Mouse (Mus musculus) adrenal gland, adult 8-10 months (tissue): ENCODE measurements at regions not wholly inside any gene's neighbourhood (a gene's known extent, or its start where the extent isn't known, plus 50 kb on each side); places are given as distances from the start of the nearest gene placed in this dataset.
A peak's percentile ranks its signal among the peaks of the same experiment; 100 is the strongest.

Source experiments
- DNase-seq: peaks from one replicate; pipeline ENCODE4 v3.0.0; 2022

DNA sequence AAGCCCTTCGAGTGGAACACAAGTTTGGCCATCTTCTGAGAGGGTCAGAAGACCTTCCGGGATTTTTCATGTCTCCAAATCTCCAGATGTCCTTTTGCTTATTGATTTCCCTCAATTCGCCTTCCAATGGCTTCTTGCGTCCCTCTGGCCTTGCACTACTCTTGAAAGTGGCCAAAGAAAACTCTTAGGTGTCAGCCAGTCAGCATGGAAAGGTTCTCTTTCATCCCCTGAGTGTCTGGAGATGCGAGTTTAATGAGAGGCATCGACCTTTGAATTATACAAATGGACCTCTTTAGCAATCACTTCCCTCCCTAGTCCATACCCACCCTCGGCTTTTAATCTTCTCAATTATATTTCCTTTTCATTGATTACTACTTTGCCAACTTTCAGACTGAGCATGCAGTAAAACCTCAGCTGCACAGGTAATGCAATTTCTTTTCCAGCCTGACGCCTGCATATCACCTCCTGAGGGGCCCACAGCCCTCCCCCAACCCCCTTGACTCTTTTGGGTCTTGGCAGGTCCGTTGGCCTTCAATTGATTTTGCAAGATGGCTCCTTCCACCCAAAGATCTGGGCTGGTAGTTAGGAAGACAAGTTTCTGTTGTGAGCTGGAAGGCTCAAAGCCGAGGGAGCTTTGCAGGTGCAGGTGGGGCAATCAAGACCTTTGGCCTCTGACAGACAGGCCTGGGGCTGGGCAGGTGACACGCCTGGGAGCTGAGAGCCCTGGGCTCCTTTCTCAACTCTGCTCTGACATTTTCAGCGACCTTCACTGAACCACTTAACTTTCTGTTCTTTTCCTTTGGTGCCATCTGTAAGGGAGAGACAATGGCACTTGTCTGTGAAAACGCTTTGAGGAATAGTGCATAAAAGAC is 461.8 kb downstream of the Ccdc171 start:
- no peak for DNase-seq

DNA sequence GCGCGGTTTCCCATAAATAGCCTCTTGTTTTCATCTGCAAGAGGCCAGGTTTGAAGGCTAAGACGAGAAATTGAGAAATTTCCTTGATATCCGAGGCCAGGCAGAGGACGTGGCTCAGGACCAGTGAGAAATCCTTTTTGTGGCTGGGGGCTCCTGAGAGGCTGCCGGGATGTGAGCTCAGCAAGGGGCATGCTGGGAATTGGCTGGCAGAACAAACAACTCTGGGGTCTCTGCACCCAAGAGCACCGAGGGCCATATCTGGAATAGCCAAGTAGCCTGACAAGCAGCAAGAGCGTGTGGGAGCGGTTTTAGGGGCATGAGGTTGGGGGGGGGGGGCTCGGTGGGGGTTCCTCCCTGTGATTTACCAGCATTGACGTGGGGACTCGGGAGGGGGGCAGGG is 462.5 kb downstream of the Ccdc171 start:
- no peak for DNase-seq

DNA sequence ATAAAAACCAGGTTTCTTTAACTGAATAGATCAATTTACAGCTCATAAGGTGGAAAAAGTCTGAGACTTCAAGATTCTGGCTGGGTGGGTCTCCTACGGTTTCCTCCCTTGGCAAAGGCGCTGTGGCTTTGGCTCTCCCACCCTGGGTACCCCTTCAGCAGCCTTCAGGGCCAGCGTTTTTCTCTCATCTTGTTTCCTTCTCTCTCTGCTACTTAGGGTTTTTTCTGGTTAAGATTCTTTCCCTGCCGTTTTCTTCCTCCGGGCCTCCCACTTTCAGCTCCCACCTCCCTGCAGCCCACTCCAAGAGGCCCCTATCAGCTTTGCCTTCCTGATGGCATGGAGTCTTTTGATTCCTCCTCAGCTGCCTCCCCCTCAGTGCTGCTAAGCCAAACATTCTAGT is 463.0 kb downstream of the Ccdc171 start:
- no peak for DNase-seq

DNA sequence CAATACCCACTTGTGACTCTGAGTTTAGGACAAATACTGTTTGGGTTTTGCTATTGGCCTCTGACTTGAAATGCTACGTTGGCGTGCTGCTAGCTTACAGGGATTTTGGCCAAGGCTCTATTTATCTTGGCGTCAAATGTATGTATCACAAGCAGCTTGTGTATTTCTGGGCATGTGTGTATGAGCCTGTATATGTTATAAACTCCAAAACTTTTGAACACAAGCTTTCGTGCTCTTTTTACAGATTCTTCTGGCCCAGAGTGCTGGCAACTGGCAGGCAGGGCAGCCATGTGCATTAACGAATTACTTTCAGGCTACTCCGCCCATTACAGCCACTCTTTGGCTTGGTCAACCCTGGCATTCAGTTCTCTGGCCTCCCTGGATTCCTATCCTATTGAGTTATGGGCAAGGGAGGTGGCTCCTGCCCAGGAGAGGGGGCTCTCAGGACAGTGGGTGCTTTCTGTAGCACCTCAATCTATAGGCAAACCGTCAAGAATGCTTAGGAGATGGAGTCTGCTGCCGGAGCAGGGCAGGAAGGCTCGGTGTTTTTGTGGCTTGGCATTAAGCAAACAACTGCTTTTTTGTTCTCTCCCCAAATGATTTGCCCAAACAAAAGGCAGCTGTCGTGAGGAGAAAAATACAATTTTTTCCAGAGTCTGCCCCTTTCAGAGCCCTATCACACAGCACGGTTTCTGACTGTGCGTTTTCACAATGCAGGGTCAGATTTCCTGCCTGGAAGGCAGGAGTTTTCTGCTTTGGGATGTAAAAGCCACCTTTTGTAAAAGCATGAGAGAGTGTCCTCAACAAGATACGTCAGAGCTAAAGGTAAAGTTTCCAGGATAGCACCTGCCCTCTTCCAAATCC is 465.0 kb downstream of the Ccdc171 start:
- no peak for DNase-seq

DNA sequence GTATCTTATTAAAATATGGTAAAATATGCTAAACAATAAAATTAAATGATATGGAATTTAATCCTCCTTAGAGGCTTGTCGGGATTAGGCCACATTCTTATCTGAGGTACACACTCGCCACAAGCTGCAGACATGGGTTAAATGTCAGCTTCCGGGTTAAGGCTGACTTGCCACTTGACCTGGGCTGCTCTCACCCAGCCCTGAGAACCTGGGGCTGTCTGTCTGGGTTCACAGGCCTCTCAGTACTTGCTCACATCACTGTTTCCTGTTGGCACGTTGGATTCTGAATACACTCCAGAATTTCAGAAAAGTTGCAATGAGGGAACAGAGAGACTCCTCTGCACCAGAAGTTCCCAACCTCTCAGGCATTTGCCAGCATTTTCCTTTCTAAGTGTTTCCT is 465.9 kb downstream of the Ccdc171 start:
- no peak for DNase-seq

DNA sequence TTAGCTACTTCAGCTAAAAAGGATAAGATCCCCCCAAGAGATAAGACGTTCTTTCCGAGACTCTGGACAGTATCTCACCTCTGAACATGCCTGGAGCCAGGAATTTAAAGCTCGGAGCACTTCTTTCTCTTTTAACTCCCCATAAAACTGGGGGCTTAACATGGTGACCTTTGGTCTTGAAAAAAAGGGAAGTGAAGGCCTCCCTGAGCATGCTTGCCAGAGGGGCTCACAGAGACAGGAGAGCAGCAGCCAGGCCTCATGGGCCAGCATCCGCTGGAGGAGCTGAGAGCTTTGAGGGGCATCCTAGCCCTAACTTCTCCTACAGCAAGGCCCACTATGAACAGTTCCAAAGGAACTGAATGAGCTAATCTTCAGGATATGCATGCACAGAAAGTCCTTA is 471.7 kb downstream of the Ccdc171 start:
- DNase-seq: no peak

DNA sequence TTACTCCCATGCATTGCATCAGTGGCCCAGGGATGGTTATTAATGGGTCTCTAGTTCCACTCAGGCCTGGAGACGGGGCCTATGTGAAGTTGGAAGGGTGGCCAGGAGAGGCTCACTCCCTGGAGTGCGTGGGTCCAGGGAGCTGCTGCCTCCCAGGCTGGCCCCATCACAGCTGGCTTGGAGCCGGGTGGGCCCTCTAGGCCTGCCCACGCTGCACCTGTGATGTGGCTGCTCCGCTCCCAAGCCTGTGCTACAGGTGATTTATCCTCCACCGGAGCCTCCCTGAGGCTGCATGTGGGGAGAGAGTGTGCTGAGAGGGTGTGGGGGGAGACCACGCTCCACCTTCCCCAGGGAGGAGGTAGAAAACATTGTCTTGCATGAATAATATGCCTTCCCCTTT is 476.3 kb downstream of the Ccdc171 start:
- no peak for DNase-seq

DNA sequence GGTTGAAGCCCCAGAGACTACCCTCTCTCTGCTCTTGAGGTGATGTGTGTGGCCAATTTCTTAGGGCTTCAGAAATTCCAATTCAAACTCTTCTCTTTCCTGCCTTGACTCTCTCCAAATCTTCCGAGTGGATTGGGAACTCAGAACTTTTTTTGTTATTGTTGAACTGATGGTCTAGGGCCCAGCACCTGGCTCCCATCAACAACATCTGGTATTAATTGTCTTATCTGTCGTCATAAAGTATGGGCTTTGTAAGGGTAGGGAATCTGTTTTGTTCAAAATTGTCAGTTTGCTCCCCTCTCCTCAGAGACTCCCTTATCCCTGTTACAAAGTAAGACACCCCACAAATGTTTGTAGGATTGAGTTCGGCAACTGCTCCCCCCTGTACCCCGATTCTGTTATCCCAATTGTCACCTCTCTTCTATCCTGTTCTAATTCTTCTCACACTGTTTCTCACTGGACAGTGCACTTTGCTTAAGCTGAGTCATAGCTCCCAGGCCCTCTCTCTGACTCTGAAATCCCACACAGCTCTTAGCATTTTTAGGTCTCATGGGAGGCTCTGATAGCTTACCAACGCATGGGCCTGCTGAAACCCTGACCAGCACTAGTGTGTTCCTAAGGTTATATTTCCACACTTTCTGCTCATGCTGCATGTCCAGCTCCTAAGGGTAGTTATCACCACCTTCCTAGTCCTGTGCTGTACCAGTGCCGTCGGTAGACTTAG is 478.9 kb downstream of the Ccdc171 start:
- DNase-seq: no peak

DNA sequence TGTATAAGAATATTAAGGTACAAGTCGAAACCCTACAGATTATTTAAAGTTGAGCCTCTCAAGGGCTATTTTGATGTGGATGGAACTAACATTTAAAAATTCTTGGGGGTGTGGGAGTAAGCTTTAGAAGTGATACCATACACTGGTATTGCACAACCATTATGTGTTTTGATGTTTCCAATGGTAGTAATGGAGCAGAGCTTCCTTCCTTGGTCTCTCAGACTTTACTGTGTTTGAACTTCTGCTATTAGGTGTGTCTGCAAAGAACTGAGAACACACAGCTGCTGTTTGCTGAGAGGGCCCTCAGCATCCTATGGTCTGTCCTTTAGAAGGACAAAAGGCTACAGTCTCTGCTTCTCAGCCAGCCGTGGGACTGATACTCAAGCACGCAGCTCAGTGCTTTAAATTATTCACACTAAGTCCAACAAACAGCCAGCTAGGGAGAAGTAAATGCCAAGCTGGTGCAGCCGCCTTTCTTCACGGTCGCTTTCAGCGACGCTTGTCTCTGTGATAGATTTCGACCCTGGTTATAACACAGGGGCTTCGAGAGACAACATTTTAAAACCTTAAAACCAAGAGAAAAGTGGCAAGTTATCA is 479.5 kb downstream of the Ccdc171 start:
- no peak for DNase-seq

DNA sequence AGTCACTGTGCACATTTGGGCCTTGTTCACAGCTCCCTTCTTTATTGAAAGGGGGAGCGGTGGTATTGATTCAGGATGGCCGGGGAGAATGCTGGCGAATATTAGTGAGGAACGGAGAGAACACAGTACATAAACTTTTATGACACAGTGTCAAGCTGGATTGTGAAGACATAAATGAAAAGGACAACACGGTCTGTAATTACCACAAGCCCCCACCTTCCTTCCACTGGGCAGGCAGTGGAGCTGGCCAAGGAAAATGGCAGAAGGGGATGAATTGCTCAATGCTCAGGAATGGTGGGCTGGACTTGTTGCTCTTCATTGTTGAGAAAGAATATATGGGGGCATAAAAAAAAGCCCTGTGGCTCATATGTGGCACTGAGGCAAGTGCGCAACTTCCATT is 486.6 kb downstream of the Ccdc171 start:
- DNase-seq: no peak

DNA sequence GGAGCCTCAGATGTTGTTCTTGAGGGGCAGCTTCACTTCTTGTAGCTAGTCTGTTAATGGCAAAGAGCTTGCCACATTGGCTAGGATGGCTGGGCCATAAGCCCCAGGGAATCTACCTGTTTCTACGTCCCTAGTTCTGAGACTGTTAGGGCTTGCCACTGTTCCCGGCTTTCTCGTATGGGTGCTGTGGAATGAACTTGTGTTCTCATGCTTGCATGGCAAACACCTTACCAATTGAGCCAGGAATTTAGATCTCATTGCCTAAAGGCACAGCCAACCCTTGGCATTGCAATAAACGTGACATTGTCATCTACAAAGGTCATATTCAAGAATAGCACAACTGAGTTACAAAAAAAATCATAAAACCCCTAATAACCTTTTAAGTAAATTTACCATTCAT is 489.8 kb downstream of the Ccdc171 start:
- DNase-seq: no peak

DNA sequence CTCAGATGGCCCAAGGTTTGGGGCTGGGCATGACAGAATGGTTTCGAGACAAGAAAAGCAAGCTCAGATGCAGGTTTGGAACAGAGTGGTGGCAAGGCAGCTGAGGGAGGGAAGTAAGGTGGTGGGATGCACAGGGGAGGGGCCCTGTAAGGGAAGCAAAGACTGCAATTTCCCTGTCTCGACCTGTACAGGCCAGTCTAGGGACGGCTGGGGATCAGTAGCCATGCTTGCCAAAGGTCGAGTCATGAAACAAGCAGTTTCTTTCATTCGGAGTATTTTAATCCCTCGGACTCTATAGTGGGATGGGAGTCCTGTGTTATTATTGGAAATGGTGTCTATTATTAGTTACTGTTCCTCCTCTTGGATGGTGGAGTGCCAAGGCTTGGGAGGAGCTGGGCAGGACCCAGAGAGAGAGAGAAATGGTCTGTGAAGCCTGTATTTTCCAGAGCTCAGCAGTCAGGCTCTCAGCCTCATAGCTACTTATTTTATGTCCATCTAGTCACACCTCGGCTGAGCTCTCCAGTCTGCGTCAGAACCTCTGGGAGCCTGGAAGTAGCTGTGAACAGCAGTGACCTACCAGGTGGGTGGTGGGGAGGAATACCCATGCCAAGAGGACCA is 490.3 kb downstream of the Ccdc171 start:
- no peak for DNase-seq

DNA sequence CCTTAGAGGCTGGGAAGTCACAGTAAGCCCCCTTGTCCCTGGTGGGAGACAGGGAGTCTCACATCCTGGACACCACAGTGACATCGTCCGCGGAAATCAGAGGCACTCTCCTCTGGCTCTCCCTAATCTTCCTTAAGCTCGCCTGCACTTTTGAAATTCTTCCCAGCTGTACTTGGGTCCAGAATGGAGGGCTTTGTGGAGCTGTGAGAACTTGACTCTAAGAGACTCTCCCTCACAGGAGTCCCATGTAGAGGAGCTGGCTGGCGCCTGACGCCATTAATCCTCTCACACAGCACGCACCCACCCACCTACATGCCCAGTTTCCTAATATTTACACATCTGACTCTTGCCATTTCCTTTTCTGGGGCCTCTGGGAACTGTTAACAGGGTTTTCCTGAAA is 492.8 kb downstream of the Ccdc171 start:
- no peak for DNase-seq

DNA sequence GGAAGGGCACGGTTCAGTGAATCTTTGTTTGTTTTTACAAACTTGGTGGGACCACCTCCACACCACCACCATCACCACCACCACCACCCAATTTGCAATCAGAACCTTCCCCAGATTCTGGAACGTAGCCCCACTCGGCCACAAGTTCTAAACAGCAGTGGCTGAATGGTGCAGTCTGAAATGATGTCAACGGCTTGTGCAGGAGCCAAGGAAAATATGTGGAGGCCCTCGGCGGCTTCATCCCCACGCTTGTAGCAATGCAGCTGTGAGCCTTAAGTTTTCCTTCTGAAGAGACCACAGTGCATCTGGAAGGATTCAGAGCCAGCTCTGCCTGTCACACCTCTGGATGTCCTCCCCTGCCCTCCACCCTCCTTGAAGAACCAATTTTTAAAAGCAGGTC is 493.4 kb downstream of the Ccdc171 start:
- DNase-seq: no peak

DNA sequence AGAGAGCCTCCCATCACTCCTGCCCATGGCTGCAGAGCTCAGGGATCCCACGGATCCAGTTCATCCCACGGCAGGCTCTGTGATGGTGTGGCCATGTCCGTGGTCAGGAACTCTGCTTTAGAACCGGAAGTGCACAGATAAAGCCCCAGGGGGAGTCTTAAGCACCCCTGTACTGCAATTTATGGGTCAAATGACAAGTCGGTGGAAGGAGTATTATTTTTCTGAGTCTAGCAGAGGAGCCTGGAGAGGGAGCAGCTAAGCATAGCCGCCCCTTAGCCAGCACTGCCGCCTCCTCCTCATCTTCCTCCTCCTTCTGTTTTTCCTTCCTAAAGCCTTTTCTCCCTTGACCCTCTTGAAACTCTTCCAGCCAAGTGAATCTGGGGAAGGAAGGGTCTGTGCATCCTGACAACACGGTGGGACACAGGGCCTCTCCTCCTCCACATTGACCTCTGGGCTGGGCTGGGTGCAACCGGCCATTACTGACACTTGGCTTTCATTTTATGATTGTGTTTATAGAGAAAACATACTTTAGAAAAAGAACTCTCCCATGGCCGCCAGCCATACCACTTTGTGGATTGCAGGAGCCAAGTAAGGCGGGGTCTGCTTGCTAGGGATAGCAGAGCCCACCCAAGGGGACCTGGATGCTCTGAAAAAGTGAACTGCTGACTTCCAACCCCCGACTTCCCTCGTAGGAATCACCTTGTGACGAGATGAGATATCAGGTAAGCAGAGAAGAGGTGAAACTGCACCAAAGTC is 494.3 kb downstream of the Ccdc171 start:
- DNase-seq: no peak

DNA sequence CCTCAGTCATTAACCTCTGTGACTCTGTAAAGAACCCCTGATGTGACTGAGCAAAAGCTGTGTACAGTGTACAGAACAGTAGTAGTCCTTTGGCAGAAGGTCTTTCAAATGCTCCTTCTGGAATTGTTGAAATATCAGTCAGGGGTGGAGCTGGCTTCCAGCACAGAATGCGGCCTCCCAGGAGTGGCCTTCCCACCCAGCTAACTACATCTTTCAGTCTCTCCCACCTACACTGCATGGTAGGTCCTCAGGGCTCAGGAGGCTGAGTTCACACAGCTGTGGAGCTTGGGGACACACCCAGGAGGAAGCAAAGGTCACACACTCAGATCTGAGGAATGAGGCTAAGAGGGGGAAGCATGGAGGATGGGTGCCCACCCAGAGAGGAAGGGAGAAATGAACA is 495.3 kb downstream of the Ccdc171 start:
- no peak for DNase-seq

DNA sequence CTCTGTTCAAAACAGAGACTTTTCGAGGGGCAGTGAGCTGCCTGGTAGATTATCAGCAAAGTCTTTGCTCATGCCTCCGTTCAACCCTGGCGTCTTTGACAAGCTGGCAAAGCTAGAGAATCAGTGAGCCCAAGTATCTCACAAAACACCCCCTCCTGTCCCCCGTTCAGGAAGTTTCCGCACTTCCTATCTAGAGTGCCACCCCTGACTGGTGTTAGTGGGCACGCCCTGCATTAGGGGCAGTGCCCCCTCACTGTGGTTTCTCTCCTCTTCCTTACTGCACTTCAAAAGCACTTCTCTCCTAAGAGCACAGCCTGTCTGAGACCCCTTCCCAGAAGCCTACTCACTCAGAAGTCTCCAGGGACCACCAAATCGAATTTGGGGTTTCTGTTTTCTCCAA is 497.0 kb downstream of the Ccdc171 start:
- DNase-seq: no peak

DNA sequence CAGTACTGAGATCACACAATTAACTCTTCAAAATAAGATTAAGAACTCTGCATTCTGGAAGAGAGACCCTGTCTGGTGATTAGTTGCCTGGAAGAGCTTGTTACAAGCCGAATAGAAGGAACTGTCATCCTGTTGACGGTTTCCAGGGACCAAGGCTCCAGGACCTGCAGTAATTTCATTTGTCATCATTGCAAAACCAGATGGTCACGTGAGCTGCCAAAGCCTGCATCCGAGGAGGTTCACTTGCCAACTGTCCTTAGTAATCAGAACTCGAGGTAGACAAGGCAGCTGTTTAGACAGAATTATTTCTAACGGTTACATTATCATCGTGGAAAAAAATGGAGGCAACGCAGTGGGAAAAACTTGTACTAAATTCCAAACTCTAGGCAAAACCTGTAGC is 500.8 kb downstream of the Ccdc171 start:
- DNase-seq: peak; percentile 48

DNA sequence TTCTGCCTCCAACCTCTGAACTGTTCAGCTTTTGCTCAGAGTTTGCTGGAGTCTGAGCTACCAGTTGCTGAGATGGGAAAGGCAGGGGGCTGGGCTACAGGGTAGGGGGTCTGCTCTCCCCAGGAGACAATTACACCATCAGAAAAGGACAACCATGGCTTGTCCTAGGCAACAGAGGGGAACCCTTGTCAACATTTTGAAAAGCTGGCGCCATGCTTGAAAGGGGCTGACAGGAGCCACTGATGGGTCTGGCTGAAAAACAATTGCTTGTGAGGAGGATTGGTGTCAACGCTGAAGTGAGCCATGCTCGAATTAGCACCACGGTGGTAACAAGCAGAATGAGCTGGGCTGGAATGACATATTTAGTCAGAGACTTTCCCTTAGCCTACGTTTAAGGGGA is 502.8 kb downstream of the Ccdc171 start:
- DNase-seq: no peak

DNA sequence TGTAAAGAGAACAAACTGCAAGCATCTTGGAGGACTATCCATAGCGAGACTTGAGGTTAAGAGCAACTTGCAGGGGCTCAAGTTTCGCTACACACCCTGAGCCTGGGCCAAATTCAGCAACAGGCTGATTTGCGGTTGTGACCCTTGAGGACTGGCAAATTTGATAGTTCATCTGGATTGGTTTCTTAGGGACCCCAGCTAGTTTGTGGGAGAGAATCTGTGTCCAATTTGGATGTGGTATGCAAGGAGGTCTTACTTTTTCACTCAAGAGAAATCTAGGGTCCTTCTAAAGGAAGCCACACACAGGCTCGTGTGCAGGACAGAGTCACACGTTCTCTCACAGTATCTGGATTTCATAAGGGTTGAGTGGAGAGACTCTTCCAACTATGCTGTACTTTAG is 505.6 kb downstream of the Ccdc171 start:
- no peak for DNase-seq

DNA sequence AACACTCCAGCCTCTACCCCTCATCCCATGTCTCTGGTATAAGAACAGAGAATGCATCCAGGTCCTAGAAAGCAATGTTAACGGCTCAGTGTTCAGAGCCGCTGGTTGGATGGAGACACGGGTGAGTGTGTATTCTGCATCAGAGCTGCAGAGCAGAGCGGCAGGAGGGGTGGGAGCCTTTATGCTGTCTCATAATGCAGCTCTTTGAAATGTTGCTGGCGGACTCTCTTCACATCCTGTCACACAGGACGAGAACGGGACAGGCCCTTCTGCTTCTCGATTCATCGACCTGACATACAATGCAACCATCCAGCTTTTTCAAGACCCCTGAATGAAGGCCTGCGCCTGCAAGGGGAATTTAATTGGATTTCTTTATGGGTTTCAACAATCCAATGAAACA is 507.2 kb downstream of the Ccdc171 start:
- DNase-seq: no peak

DNA sequence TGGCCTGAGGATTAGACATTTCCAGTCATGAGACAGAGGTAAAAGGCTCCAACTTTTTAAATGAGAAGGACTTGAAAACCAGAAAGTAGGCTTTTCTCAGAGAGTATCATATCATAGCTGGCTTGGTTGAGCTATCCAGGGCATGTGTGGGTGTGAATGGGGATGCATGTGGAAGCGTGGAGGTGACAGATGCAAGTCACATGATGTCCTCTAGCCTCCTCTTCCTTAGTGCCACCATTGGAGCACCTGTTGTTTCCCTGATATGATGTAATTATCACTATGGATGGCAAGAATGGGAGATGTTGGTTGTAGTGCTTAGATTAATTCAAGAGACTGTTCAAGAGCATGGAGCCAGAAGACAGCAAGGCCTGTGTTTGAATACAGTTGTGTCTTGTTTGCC is 510.0 kb downstream of the Ccdc171 start:
- no peak for DNase-seq
